Mouse (Mus musculus) layer of hippocampus, adult 2 months (tissue): Measurements from ENCODE around the gene Gm10491. TPM values are rescaled to one million over a fixed set of nuclear protein-coding genes. Genes with fewer than 3 reads are reported as not detected.

Experiments
- DNase-seq, 2 experiments: peaks; one replicate each; pipeline ENCODE4 v3.0.0; 2022; ENCODE audit warnings: low spot score in 2 of 2
- H3K27ac ChIP-seq: fragments of 200-600 bp; 2 replicates; pipeline ENCODE4 v1.8.1; 2022
- H3K4me3 ChIP-seq: fragments of 200-600 bp; 2 replicates; pipeline ENCODE4 v1.8.1; 2022; ENCODE audit warnings: mild to moderate bottlenecking
- CTCF ChIP-seq: fragments of 200-600 bp; conservative IDR thresholded peaks from 2 replicates; pipeline ENCODE4 v1.8.1; 2022; ENCODE audit warnings: antibody characterized with exemption, mild to moderate bottlenecking, moderate library complexity
- total RNA-seq, 2 experiments: library from RNA; stranded (reverse); gene quantifications; 2 replicates each; pipeline ENCODE4 v1.2.3; 2021

The Gm10491 gene
- total RNA-seq, 2 experiments from 2014 or later, result not detected

DNA sequence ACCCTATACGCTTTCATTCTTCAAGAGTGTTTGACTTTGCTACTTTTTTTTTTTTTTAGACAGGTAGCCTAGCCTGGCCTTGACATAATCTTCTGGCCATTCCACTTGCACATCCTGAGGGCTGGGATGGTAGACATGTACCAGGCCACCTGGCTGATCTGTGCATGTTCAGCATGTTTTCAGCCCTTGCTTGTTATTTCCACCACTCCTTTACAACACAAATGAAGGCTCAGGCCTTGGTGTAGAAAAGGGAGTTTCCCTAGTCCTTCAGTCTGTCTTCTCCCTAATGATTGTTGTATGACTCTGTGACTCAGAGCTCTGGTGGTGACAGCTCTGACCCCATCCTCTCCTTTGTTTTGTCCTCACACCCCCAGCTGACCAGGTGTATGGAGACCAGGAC lies 40.5 kb downstream of the Gm10491 start:
- Histone ChIP-seq H3K27ac (no peak overlapping the region), H3K4me3 (no peak overlapping the region)
- no peak for DNase-seq
- TF ChIP-seq CTCF, result no peak

DNA sequence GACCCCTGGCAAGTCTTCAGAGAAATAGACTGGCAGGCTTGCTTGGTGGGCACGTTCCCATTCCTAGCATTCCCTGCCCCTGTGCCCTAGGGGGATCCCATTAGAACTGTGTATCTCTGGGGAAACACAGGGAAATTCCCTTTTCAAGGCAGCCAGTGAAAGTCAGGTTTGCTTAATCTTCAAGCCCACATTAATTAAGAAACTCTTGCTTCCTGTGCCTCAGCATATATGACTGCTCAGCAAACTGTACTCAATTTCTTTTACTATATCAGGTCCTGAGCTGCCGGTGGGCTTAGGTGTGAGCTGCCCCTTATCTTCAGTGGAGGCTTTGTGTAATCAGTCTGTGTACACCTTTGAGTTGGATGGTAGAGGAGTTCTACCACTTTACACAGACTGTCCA lies 41.8 kb downstream of the Gm10491 start:
- TF ChIP-seq CTCF, result no peak
- no peak overlapping the region for H3K4me3 ChIP-seq
- no peak for DNase-seq
- H3K27ac ChIP-seq, result no peak overlapping the region

DNA sequence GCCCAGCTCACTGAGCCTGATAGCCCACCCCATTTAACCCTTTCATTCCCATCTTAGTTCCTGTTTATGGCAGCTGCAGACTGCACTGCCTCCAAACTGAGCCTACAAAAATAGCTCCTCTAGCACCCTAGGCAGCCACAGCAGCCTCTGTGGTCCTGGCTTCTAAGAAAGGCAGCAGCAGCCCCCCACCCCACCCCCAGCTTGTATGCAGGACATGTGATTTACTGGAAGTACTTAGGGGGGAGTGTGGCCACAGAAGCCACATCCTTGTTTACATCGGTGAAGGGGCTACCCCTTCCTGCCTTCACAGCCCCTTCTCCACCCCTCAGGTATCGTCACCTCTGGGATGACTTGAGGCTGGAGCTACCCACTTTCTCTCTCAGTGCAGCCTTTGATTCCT lies 42.3 kb downstream of the Gm10491 start:
- Histone ChIP-seq H3K27ac (no peak overlapping the region), H3K4me3 (no peak overlapping the region)
- TF ChIP-seq CTCF, result no peak
- DNase-seq, result no peak

DNA sequence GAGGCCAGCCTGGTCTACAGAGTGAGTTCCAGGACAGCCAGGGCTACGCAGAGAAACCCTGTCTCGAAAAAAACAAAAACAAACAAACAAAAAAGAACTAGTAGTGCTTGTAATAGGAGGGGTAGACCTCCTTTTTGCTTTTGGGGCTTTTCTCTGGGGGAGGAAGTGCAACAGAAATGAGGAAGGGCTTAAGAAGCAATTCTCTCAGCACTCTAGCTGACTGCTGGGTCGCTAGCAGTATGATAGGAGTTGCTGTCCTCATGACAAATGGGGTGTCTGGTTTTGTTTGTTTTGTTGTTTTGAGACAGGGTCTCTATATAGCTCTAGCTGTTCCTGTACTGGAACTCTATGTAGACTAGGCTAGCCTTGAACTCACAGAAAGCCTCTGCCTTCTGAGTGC lies 43.1 kb downstream of the Gm10491 start:
- TF ChIP-seq CTCF, result no peak
- no peak for DNase-seq
- H3K27ac ChIP-seq, result no peak overlapping the region
- H3K4me3 ChIP-seq, result no peak overlapping the region

DNA sequence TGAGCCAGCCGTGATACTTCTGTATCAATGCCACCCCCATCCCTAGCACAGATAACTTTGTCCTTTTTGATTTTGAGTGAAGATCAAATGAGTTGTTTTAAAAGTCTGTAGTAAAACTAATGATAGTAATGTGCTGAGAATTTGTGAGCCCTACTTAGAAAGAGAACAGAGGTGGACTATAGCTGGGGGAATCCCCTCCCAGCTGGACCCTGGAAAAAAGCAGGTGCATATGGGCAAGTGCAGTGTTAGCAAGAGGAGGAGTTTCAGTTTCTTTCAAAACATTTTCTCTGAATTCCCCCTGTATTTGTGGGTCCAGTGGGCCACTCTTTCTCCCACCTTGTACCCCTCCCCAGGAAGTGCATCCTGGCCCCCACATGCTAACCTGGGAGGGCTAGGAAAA lies 44.5 kb downstream of the Gm10491 start:
- H3K27ac ChIP-seq, result no peak overlapping the region
- TF ChIP-seq CTCF, result no peak
- no peak for DNase-seq
- H3K4me3 ChIP-seq, result no peak overlapping the region

DNA sequence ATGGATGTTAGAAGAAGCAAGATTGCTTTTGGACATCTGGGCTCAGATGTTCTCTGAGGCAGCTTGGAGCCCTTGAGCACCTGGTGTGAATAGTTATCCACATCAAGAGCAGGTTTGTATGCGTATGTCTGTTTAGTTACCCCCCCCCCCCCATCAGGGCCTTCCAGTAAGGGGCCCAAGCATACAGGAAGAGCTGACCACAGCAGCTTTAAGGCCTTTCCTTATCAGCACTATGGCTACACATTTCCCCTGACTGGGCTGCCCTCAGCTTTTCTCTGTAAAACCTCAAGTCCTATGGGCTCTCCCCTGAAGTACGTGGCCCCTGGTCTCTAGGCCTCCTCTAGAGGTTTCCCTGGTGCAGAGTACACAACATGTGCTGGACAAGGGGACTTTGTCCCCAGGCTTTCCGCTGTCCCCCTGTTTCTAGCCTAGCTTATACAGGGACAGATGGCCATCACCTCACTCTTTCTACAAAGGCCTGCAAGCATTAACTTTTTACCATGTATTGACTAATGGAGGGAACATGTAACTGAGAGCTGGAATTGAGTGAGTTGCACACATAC lies 48.4 kb downstream of the Gm10491 start:
- no peak for DNase-seq
- no peak for TF ChIP-seq CTCF
- Histone ChIP-seq H3K27ac (no peak overlapping the region), H3K4me3 (no peak overlapping the region)

Other genes with a start within 250 kb of the Gm10491 start
- 1 to 10 TPM; 4.9 to 5.4 TPM for gene Plp2, start 236.4 kb downstream of the Gm10491 start, total RNA-seq
- gene Magix, start 226.6 kb downstream of the Gm10491 start, total RNA-seq, result under 1 TPM; 0.31 to 0.52 TPM
- 10 to 100 TPM; 32.6 to 40.6 TPM for gene Gpkow, start 210.7 kb downstream of the Gm10491 start, total RNA-seq
- 10 to 100 TPM; 63.9 to 68.2 TPM for gene Wdr45, start 193.5 kb downstream of the Gm10491 start, total RNA-seq
- gene Gm45208, start 185.6 kb downstream of the Gm10491 start, total RNA-seq, result not detected
- gene Praf2, start 179.4 kb downstream of the Gm10491 start, total RNA-seq, result 100 to 1,000 TPM in 1 of 2 experiments, 10 to 100 TPM in 1; 91.6 to 102 TPM
- 10 to 100 TPM; 14.7 to 20.6 TPM for gene Ccdc120, start 156.9 kb downstream of the Gm10491 start, total RNA-seq
- 10 to 100 TPM; 29.0 to 35.1 TPM for gene Tfe3, start 145.3 kb downstream of the Gm10491 start, total RNA-seq
- gene Gripap1, start 118.1 kb downstream of the Gm10491 start, total RNA-seq, result 100 to 1,000 TPM; 105 to 108 TPM
- 1 to 10 TPM; 9.5 to 9.7 TPM for gene Kcnd1, start 85.5 kb downstream of the Gm10491 start, total RNA-seq
- gene Otud5, start 66.5 kb downstream of the Gm10491 start, total RNA-seq, result 10 to 100 TPM; 82.6 to 83.8 TPM
- gene Pim2, start 29.6 kb downstream of the Gm10491 start, total RNA-seq, result 10 to 100 TPM; 53.0 to 54.6 TPM
- 10 to 100 TPM; 36.0 to 40.5 TPM for gene Slc35a2, start 23.8 kb downstream of the Gm10491 start, total RNA-seq
- gene Pqbp1, start 8.6 kb downstream of the Gm10491 start, total RNA-seq, result 10 to 100 TPM; 83.6 to 92.9 TPM
- 10 to 100 TPM; 21.4 to 26.3 TPM for gene Timm17b, start 8.5 kb downstream of the Gm10491 start, total RNA-seq
- not detected for gene Gm10490, start 1.7 kb upstream of the Gm10491 start, total RNA-seq
- gene Pcsk1n, start 12.0 kb upstream of the Gm10491 start, total RNA-seq, result 100 to 1,000 TPM; 376 to 404 TPM
- not detected for gene Eras, start 20.8 kb upstream of the Gm10491 start, total RNA-seq
- gene Hdac6, start 40.1 kb upstream of the Gm10491 start, total RNA-seq, result 10 to 100 TPM; 49.2 to 51.4 TPM
- gene Gata1, start 70.2 kb upstream of the Gm10491 start, total RNA-seq, result not detected
- gene Glod5, start 110.7 kb upstream of the Gm10491 start, total RNA-seq, result under 1 TPM in 1 of 2 experiments, not detected in 1; 0.59 TPM
- gene Suv39h1, start 166.9 kb upstream of the Gm10491 start, total RNA-seq, result 10 to 100 TPM; 20.2 to 20.3 TPM
- 1 to 10 TPM in 1 of 2 experiments, under 1 TPM in 1; 0.98 to 2.0 TPM for gene Was, start 182.7 kb upstream of the Gm10491 start, total RNA-seq
- 100 to 1,000 TPM; 208 to 235 TPM for gene Wdr13, start 225.1 kb upstream of the Gm10491 start, total RNA-seq
- 100 to 1,000 TPM; 111 to 133 TPM for gene Rbm3, start 238.0 kb upstream of the Gm10491 start, total RNA-seq